In the genomic region with DNA sequence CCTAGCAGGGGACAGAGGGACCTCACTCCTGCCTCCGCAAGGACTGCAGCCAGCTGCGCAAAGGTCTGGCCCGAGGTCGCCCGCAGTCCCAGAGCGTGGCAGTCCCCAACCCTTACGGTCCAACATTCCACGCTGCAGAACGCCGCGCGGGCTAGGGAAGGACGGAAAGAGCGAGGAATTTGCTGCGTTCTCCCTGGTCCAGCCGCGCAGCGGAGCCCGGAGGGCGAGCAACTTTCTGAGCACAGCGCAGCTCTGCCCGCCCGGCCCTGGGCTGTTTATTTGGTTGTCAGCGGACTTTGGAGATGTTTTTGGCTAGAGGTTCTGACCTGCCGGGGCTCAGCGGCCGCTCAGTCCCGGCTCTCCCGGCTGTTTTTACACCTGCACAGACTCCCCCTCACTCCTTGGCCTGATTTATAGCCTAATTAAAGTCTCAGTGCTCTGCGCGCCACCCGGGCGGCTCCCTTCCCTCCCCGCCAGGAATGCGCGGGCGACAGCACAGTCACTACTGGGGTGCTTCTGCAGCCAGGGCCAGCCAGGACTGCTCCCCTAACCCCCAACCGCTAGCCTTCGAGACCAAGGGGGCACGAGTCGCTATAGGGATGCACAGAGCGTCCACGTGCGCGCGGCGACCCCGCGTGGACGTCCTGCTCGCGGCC, we compare ENCODE assay signal across 9 mouse cellular contexts. TPM values are rescaled to one million over a fixed set of nuclear protein-coding genes. Genes with fewer than 3 reads are reported as not detected.
DNase-seq lines count a peak whose midpoint lies in the region; ATAC-seq lines count a peak whose summit lies in the region.
"Had no signal": no experiment of that assay in that cellular context is flagged by ENCODE, and none has a peak within 500 bp of the region (broad histone marks: within the 10 kb centered on the region; RNA-seq: fewer than 3 reads in every experiment).

No protein-coding gene starts in this region.

- no peaks in the 10 kb centered on the region for H3K36me3 ChIP-seq in heart, embryonic 12.5 days
- no peaks in the 10 kb centered on the region for H3K36me3 ChIP-seq in hindbrain, embryonic 16.5 days (ENCODE audit: control insufficient read depth, insufficient read depth, low read length)

- H3K4me1 ChIP-seq in heart, embryonic 12.5 days (replicated peaks) = peaks cover 9% of the 10 kb centered on the region
- no peaks in the 10 kb centered on the region; the same call in 1 of the 2 replicates for H3K4me1 ChIP-seq in hindbrain, embryonic 16.5 days (ENCODE audit: control insufficient read depth, insufficient read depth, low read depth, low read length)

- no peak for DNase-seq in heart, adult 18-20 months
- DNase-seq in embryo, embryonic 11 days = peak; percentile 74
- DNase-seq in mesoderm, embryonic 11.5 days (ENCODE audit: low read depth, low spot score) = peak; percentile 78
- DNase-seq in urinary bladder, postnatal 4 days (ENCODE audit: low spot score in 2 of 2) = no peak
- no peak for DNase-seq in right cerebral cortex, postnatal 4 days
- no peak for DNase-seq in testis, postnatal 14 days (ENCODE audit: low spot score)

- H3K4me3 ChIP-seq in heart, embryonic 12.5 days = peak overlapping the region; percentile 32
- H3K4me3 ChIP-seq in hindbrain, embryonic 16.5 days (ENCODE audit: low read length) = peak overlapping the region; percentile 10
- H3K4me3 ChIP-seq: heart, adult 2 months had no signal

- H3K27ac ChIP-seq in heart, embryonic 12.5 days (ENCODE audit: poor library complexity, severe bottlenecking) = no peak overlapping the region
- H3K27ac ChIP-seq in hindbrain, embryonic 16.5 days (ENCODE audit: low read depth, low read length) = no peak overlapping the region
- H3K27ac ChIP-seq: heart, adult 2 months had no signal

- H3K9me3 ChIP-seq in heart, embryonic 12.5 days (replicated peaks) = no peaks in the 10 kb centered on the region
- peaks cover 4% of the 10 kb centered on the region; the same call in 1 of the 2 replicates for H3K9me3 ChIP-seq in hindbrain, embryonic 16.5 days (ENCODE audit: control insufficient read depth, low read length)

- 0 out of 2 replicates have a peak overlapping the region, but pooled peaks have one; percentile 1 for H3K9ac ChIP-seq in heart, embryonic 12.5 days
- H3K9ac ChIP-seq in hindbrain, embryonic 16.5 days (ENCODE audit: low read depth, low read length) = no peak overlapping the region

- no peak for ATAC-seq in heart, embryonic 12.5 days (ENCODE audit: insufficient number of reproducible peaks, low FRiP score)
- peak; percentile 17; the same call in 1 of the 2 replicates for ATAC-seq in hindbrain, embryonic 16.5 days

- peaks cover 83% of the 10 kb centered on the region for H3K27me3 ChIP-seq in heart, embryonic 12.5 days (replicated peaks)
- peaks cover 66% of the 10 kb centered on the region for H3K27me3 ChIP-seq in hindbrain, embryonic 16.5 days (replicated peaks; ENCODE audit: control insufficient read depth, insufficient read depth, low read length)

- H3K4me2 ChIP-seq in heart, embryonic 12.5 days = peak overlapping the region; percentile 56
- H3K4me2 ChIP-seq in hindbrain, embryonic 16.5 days (ENCODE audit: low read length) = peak overlapping the region; percentile 32

- WGBS in heart, embryonic 12.5 days = under 1% methylated on average over 52 of the region's 52 CpGs
- WGBS in hindbrain, embryonic 16.5 days = under 1% methylated on average over 52 of the region's 52 CpGs

RNA-seq across cellular contexts. Expression of a gene that starts 11.9 kb away (rescaled TPM):
- polyA plus RNA-seq in heart, embryonic 12.5 days (2016; fragmentation: Nextera tagmentation; extraction: Ambion mirVana) = 0.03 and 0.06 TPM in 2 replicates
- under 1 TPM; 0.05 to 0.08 TPM for total RNA-seq in heart, adult 18-20 months (2021)
- polyA plus RNA-seq in hindbrain, embryonic 16.5 days (2015; fragmentation: Nextera tagmentation; extraction: Ambion mirVana) = 0.43 and 0.75 TPM in 2 replicates

RNA-seq across cellular contexts. Expression of a gene that starts 49.1 kb away (rescaled TPM):
- polyA plus RNA-seq in heart, embryonic 12.5 days (2016; fragmentation: Nextera tagmentation; extraction: Ambion mirVana) = 474 and 476 TPM in 2 replicates
- 100 to 1,000 TPM; 195 to 218 TPM for total RNA-seq in heart, adult 18-20 months (2021)
- 428 and 449 TPM in 2 replicates for polyA plus RNA-seq in hindbrain, embryonic 16.5 days (2015; fragmentation: Nextera tagmentation; extraction: Ambion mirVana)

Comparison
In these comparisons a context has a peak if more than half of its experiments do, and no peak if none do; other contexts are left out.
1. DNase-seq: peak in embryo, embryonic 11 days (single experiment) and mesoderm, embryonic 11.5 days (single experiment); none in heart, adult 18-20 months (0 of 2), urinary bladder, postnatal 4 days (0 of 2), right cerebral cortex, postnatal 4 days (single experiment) and testis, postnatal 14 days (single experiment).